Mouse (Mus musculus): ENCODE measurements at regions not wholly inside any gene's neighbourhood (a gene's known extent, or its start where the extent isn't known, plus 50 kb on each side); places are given as distances from the start of the nearest gene placed in this dataset.

DNA sequence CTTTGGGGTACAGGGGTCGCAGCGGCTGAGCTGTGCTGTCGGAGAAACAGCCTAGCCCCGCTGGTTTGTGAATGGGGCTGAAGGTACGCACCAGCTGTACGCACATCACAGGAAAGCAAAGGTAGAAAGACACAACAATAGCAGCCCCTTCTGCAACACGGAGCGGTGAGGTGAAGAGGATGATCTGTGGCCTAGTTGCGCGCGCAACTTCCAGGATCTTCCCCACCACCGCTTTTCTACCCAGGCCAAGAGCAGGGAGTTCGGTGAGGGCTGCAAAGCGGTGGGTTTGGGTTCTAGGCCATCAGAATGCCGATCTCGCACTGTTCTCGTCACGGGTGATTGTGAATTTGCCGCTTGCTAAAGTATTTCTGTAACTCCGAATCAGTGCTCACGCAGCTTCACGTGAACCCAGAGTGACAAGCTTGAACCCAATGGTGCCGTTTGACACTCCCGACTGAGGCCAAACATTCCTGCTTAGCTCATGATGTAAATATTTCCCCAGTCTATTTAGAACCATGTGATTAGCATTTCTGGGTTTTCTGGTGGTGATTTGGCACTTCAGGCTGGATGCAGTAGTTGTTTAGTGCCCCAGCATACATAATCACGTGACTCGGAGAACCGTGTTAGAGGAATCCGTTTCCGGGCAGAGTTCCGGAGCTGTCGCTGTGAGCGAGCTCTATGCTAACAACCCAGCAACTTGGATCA is 54.7 kb downstream of the Cryaa start:
- no peak for DNase-seq (ENCODE audit: low spot score in 2 of 2)
- Histone ChIP-seq H3K27ac (no peak overlapping the region), H3K4me3 (no peak overlapping the region)
- no peak for TF ChIP-seq CTCF (conservative IDR thresholded peaks at IDR 0.05)

DNA sequence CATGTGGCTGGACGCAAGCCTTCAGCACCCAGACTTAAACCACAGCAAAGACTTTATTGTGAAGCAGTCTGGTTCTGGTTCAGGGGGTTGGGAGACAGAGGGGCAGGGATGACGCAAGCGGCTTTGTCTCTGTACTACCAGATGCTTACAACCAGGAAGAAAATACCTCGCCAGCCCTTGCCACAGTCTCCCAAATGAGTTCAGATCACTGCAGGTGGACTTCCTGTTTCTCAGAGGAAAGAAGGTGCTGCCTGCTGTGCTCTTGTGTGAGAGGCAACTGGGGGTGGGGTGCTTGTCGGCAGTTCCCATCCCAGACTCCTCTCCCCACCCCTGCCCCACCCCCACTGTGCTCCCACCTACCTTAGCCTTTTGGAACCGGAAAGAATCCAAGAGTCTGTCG is 56.9 kb downstream of the Cryaa start:
- Histone ChIP-seq H3K4me3 (peak overlapping the region; percentile 15; the same call in 1 of the 2 replicates), H3K27ac (no peak overlapping the region)
- TF ChIP-seq CTCF (conservative IDR thresholded peaks at IDR 0.05) = no peak
- no peak for DNase-seq (ENCODE audit: low spot score in 2 of 2)

DNA sequence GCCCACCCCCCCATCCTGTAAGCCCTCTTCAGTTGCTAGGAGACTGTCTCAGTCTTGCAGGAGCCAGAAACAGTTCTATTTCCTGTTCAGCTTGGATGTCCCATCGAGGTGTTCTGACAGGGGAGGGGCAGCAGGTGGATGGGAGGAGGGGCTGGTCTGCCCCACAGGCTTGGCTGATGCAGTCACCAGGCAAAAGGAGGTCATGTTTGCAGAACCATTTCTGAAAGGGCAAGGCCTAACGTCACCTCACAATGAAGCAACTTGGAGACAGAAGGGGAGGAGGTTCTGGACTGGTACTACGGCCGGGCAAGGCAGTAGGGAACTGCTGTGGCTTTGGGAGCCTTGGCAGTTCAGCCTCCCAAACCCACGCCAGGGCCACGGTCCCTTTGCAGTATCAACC is 59.1 kb downstream of the Cryaa start:
- TF ChIP-seq CTCF (conservative IDR thresholded peaks at IDR 0.05) = no peak
- H3K27ac ChIP-seq = no peak overlapping the region

DNA sequence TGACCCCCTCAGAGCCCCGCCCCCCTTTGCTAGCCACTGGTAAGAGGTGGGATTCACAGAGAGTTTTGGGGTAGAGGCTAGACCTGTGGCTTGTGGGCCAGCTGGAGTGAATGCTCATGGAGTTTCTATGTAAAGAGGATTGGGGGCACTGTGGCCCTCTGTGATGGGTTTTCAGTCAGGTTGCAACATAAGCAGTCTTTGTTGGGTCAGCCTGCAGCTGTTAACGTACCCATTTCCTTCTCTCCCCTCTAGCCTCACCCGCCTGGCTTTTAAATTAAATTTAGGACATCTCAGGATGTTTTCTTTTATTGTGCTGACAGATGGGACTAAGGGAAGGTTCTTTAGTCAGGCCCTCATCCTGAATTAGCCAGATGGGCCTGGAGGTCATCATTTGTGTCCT is 60.6 kb downstream of the Cryaa start:
- TF ChIP-seq CTCF (conservative IDR thresholded peaks at IDR 0.05) = no peak
- DNase-seq (ENCODE audit: low spot score in 2 of 2) = no peak
- H3K27ac ChIP-seq = no peak overlapping the region

More for the DNA sequence above, 59.1 kb downstream of the Cryaa start:
- no peak overlapping the region for H3K4me3 ChIP-seq
- DNase-seq (ENCODE audit: low spot score in 2 of 2) = no peak

DNA sequence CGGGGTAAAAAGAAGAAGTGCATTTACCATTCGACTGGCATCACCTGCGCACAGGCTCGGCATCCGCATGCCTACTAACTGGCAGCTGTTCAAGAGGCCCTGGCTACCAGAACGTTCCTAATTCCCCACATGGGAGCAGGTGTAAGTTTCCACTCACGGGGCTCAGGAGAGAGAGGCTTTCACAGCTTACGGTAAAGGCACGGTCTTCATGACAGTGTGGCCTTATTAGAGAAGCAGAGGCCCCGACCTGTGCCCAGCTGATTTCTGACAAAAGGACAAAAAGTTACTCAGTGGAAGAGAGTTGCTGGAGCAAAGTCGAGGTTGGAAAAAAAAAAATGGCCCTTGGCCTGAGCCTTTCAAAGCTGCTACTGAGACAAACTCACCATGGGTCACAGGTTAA is 62.0 kb downstream of the Cryaa start:
- H3K4me3 ChIP-seq = no peak overlapping the region
- no peak overlapping the region for H3K27ac ChIP-seq
- TF ChIP-seq CTCF (conservative IDR thresholded peaks at IDR 0.05) = no peak
- no peak for DNase-seq (ENCODE audit: low spot score in 2 of 2)

More for the DNA sequence above, 60.6 kb downstream of the Cryaa start:
- H3K4me3 ChIP-seq = no peak overlapping the region

DNA sequence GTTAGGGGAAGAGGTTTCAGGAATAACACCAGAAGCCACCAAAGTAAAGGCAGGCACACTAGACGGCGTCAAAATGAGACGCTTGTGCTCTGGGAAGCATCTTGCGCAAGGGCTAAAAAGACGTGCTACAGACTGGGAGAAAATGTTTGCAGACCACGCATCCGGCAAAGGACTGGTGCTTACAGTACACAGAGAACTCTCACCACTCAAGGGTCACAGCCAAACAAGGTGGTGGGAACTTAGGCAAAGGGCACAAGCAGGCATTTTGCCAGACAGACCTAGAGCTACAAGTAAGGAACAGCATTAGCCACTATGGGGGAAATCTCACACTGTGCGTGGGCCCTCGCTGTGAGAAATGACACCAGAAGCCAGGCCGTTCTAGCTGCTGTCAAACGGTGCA is 62.5 kb downstream of the Cryaa start:
- H3K4me3 ChIP-seq = no peak overlapping the region
- DNase-seq (ENCODE audit: low spot score in 2 of 2) = no peak
- H3K27ac ChIP-seq = no peak overlapping the region
- no peak for TF ChIP-seq CTCF (conservative IDR thresholded peaks at IDR 0.05)

DNA sequence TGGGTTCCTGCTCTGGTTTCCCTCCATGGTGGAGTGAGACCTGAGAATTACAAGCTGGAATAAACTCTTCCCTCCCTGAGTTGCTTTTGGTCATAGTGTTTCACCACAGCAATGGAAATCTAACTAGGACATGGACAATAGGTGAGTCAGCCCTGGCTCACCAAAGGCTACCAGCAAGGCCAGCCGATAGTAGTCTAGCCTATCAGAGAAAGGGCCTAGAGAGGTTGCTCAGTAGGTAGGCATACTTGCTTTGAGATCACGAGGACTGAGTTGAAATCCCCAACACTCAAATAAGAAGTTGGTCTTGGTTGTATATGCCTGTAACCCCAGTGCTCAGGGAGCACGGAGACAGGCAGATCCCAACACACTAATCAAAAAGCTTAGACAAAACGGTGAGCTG is 66.0 kb downstream of the Cryaa start:
- Histone ChIP-seq H3K4me3 (no peak overlapping the region), H3K27ac (no peak overlapping the region)
- no peak for DNase-seq (ENCODE audit: low spot score in 2 of 2)
- no peak for TF ChIP-seq CTCF (conservative IDR thresholded peaks at IDR 0.05)

DNA sequence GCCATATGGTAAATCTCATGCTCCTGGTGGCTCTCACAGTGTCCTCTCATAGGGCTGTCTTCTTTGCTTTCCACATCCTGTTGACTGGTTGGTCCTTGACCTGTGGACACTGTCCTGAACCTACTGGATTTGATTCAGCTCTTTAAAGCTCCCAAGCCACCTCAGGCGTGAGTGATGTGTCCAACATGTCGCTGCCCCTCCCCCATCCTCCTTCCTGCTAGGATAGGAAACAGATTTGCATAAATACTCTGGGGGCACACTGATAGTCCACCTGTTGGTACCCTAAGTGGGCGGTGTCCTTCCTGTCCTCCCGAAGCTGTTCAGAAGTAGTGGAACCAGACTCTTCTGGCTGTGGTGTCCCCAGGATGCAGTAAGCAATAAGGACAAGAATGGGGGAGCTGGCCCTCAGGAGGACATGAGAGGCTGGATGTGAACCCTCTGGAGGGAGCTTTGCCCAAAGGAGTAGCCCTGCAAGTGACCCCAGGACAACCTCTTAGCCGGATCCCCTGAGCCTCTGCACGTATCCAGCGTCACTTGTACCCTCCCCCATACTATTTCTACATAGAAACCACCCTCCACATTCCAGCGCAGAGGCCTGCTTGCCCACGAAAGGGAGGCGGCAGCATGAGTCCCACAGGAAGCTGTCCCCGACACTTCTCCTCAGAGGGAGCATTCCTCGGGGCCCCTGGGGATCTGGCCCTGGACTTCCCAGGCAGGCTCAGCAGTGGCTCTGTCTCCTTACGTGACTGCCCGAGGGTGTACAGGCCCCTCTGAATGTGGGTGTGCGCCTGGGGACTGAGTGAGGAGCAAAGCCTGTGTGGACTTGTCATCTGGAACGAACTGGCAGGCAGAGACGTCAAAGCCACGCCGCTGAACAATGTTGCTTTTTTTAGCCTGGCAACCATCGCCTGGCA is 68.8 kb downstream of the Cryaa start:
- TF ChIP-seq CTCF (conservative IDR thresholded peaks at IDR 0.05) = no peak
- no peak overlapping the region for H3K4me3 ChIP-seq
- no peak for DNase-seq (ENCODE audit: low spot score in 2 of 2)
- peak overlapping the region; percentile 51; the same call in 1 of the 2 replicates for H3K27ac ChIP-seq

DNA sequence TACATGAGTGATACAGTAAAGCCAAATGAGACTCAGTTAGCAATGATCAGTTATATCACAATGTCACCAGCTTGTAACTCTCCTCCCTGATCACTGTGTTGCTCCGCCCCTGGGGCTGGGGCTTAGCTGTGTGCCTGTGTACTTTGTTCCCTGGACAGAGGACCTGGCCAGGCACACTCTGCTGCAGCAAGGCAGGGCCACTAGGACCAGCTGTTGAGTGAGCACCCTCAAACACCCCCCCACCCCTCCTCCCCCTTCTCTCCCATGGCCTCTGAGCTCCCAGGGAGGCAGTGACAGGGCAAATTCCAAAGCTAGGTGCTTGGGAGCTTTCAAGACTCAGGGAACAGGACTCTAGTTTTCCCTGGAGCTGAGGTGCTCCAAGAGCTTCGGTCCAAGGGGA is 70.0 kb downstream of the Cryaa start:
- no peak overlapping the region for H3K27ac ChIP-seq
- H3K4me3 ChIP-seq = no peak overlapping the region
- TF ChIP-seq CTCF (conservative IDR thresholded peaks at IDR 0.05) = no peak
- DNase-seq (ENCODE audit: low spot score in 2 of 2) = no peak

DNA sequence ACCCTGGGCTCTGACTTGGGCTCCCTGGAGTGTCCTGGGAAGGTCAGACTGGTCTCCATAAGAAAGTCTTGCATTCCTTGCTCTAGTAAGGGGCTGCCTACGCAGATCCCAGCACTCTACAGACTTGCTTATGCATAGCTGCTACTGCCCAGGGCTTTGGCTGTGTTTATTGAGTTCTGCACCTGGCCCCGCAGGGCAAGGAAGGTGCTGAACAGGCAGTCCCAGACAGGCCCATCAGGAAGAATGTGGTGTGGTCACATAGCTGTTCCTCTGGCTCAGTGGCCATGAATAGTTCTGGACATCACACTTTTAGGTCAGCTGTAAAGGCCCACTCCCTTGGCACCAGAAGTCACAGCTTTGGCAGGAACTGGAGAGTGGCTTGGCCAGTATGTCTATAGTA is 70.6 kb downstream of the Cryaa start:
- Histone ChIP-seq H3K4me3 (no peak overlapping the region), H3K27ac (no peak overlapping the region)
- no peak for DNase-seq (ENCODE audit: low spot score in 2 of 2)
- TF ChIP-seq CTCF (conservative IDR thresholded peaks at IDR 0.05) = no peak

DNA sequence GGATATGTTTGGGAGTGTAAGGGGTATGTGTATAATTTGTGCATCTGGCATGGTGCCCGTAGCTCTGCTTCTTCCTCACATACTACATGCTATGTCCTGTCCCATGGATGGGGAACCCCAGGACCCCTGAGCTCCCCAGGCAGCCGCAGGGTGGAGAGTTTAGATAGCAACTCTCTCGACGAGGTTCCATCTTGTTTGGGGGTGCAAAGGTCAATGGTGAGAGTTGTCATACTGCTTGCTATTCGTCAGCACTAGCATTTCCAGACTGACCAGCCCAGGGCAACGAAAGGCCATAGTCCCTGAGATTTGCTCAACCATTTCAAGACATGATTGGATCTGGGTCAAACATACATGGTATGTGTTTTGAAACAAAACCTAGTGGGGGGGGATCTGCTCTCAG is 71.4 kb downstream of the Cryaa start:
- H3K27ac ChIP-seq = no peak overlapping the region
- DNase-seq (ENCODE audit: low spot score in 2 of 2) = no peak
- TF ChIP-seq CTCF (conservative IDR thresholded peaks at IDR 0.05) = no peak
- no peak overlapping the region for H3K4me3 ChIP-seq

DNA sequence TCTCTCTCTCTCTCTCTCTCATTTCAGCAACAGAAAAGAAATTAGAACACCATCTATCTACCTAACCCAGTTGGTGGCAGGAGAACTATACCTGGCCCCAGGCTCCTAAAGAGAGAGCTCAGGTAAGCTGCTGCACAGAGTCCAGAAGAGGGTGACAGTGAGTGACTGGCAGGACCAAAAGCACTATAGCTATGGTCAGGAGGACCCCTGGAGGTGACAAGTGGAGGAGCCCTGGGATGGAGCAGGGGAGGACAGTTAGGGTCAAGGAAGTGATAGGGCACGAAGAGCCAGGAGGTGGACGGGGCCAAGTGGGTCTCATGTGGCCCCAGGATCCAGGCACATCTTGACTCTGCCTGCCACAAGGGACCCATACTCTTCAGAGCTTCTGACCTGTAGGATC is 73.7 kb downstream of the Cryaa start:
- H3K4me3 ChIP-seq = no peak overlapping the region
- H3K27ac ChIP-seq = no peak overlapping the region
- no peak for DNase-seq (ENCODE audit: low spot score in 2 of 2)
- TF ChIP-seq CTCF (conservative IDR thresholded peaks at IDR 0.05) = peak; percentile 59

DNA sequence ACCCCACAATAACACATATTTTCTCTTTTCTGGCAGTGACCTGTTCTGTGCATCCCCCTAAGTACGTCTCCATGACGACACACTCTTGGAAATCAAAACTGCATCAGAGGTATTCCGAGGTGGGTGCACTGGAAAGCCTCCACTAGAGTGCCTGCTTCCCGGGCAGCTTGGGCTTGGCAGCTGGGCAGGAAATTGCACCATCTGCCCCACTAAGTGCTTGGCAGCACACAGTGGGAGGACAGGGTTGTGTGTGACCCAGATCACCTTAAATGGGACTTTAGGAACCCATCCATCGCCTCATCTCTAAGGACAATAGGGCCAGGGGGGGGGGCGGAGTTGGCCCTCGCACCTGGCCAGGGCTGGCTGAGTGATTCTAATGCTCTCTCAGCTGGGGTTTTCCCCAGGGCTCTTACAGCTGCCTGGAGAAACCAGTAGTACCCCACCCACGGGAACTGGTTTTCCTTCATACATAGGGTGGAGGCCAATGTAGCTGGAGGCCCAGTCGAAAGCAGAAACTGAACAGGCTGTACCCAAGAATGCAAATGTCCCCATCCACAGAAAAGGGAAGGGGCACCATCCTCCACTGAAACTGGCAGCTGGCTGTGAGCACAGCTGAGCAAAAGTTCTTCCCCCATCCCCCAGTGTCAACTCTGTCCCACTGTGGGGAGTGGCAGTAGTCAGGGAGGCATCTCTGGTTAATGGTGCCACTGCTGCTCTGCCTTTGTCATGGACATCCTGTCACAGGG is 75.7 kb downstream of the Cryaa start:
- H3K27ac ChIP-seq = no peak overlapping the region
- no peak for DNase-seq (ENCODE audit: low spot score in 2 of 2)
- TF ChIP-seq CTCF (conservative IDR thresholded peaks at IDR 0.05) = no peak
- no peak overlapping the region for H3K4me3 ChIP-seq
